Mouse (Mus musculus): ENCODE results near the gene Myo5a. TPM values are rescaled to one million over a fixed set of nuclear protein-coding genes. Genes with fewer than 3 reads are reported as not detected.

Gene Myo5a
- total and polyA plus RNA-seq, 3 experiments: 2.5 to 11.9 (median 9.4) TPM

DNA sequence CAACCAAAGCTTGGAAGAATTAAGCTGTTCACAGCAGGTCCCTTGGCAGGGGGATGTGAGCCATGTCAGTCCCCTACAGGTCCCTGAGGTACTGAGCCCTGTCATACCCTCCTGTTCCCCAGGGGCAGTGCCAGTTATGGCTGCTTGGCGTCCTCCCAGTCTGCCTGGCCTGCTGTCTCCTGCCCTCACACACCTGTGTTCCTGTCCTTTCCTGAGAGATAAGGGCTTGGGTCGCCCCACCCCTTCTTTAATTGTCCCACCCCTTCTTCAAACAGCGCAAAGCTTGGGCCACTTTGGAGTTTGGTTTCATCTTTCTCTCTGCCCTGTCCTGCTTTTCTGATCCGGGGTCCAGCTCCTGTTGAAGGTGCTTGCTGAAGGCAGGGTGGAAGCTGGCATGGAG, 188.0 kb downstream of the Myo5a start:
- H3K27ac ChIP-seq: no peak overlapping the region
- H3K36me3 ChIP-seq (ENCODE audit: control insufficient read depth, insufficient read depth, low read length): no peaks in the 10 kb centered on the region
- H3K4me3 ChIP-seq: no peak overlapping the region
- H3K4me1 ChIP-seq (ENCODE audit: control insufficient read depth, insufficient read depth, low read length): peaks cover 13% of the 10 kb centered on the region
- H3K79me2 ChIP-seq (replicated peaks; ENCODE audit: control insufficient read depth, insufficient read depth, low read length): no peaks in the 10 kb centered on the region
- TF ChIP-seq CTCF (IDR thresholded peaks at IDR 0.05): no peak
- no peak for TF ChIP-seq EP300 (IDR thresholded peaks at IDR 0.05; ENCODE audit: insufficient read depth, low read depth, low read length)
- TF ChIP-seq POLR2A (IDR thresholded peaks at IDR 0.05; ENCODE audit: insufficient read depth, low read depth, low read length): no peak
- H3K9ac ChIP-seq (ENCODE audit: low read depth, low read length): no peak overlapping the region
- WGBS: 80% methylated on average over 4 of the region's 4 CpGs
- intact Hi-C loops (cut with DNase I): no loop called here
- H3K27me3 ChIP-seq (ENCODE audit: control insufficient read depth, insufficient read depth, low read length): no peaks in the 10 kb centered on the region
- no peak for DNase-seq

DNA sequence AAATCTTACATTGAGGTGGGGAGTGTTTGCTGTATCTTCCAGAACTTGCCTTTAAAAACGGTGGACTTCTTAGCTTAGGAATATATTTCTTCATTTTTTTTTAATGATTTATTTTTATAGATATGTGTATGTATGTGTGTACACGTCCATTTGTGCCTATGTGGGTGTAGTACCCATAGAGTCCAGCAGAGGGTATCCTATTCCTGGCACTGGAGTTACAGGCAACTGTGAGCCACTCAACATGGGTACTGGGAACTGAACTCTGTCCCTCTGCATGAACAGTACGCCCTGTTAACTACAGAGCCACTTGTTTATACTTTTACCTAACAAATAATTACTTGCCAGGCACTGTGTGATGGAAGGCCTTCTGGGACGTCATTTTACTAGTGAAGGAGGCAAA, 188.8 kb downstream of the Myo5a start:
- 94% methylated on average over 4 of the region's 4 CpGs for WGBS
- Histone ChIP-seq H3K4me1 (ENCODE audit: control insufficient read depth, insufficient read depth, low read length) (peaks cover 8% of the 10 kb centered on the region), H3K27me3 (ENCODE audit: control insufficient read depth, insufficient read depth, low read length) (no peaks in the 10 kb centered on the region), H3K36me3 (ENCODE audit: control insufficient read depth, insufficient read depth, low read length) (no peaks in the 10 kb centered on the region), H3K27ac (no peak overlapping the region), H3K79me2 (replicated peaks; ENCODE audit: control insufficient read depth, insufficient read depth, low read length) (no peaks in the 10 kb centered on the region), H3K4me3 (no peak overlapping the region), H3K9ac (ENCODE audit: low read depth, low read length) (no peak overlapping the region)
- TF ChIP-seq CTCF (IDR thresholded peaks at IDR 0.05): peak; percentile 51
- no peak for TF ChIP-seq EP300 (IDR thresholded peaks at IDR 0.05; ENCODE audit: insufficient read depth, low read depth, low read length)
- no peak for DNase-seq
- intact Hi-C loops (cut with DNase I): no loop called here

DNA sequence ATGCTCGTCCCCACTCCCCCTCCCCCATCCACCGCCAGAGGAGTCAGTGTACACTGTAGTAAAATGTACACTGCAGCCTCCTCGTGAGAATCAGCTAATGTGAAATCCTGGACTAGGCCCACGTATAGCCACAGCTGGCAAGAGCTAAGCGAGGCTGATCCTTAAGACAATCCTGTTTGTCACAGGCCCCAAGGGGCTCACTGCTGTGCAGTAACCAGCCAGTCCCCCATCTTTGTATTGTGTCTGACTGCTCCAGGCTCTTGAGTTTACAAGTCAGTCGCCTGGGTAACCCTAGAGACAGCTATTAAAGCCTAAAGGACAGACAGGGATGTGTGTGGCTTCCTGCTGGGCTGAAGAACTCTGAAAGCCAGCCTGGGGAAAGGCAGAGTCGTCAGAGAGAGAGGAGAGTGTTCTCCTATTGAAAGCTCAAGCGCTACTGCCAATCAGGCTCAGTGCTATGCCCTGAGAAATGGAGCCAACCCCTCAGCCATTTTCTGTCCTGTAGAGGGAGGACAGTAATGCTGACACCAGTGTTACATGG, 190.6 kb downstream of the Myo5a start:
- H3K27ac ChIP-seq: no peak overlapping the region
- intact Hi-C loops (cut with DNase I): no loop called here
- no peaks in the 10 kb centered on the region for H3K27me3 ChIP-seq (ENCODE audit: control insufficient read depth, insufficient read depth, low read length)
- TF ChIP-seq EP300 (IDR thresholded peaks at IDR 0.05; ENCODE audit: insufficient read depth, low read depth, low read length): no peak
- TF ChIP-seq CTCF (IDR thresholded peaks at IDR 0.05): no peak
- TF ChIP-seq POLR2A (IDR thresholded peaks at IDR 0.05; ENCODE audit: insufficient read depth, low read depth, low read length): no peak
- no peaks in the 10 kb centered on the region for H3K79me2 ChIP-seq (replicated peaks; ENCODE audit: control insufficient read depth, insufficient read depth, low read length)
- WGBS: 37% methylated on average over 8 of the region's 8 CpGs
- H3K4me3 ChIP-seq: no peak overlapping the region
- H3K36me3 ChIP-seq (ENCODE audit: control insufficient read depth, insufficient read depth, low read length): no peaks in the 10 kb centered on the region
- peaks cover 2% of the 10 kb centered on the region; the same call in 1 of the 2 replicates for H3K4me1 ChIP-seq (ENCODE audit: control insufficient read depth, insufficient read depth, low read length)
- no peak for DNase-seq
- no peak overlapping the region for H3K9ac ChIP-seq (ENCODE audit: low read depth, low read length)

DNA sequence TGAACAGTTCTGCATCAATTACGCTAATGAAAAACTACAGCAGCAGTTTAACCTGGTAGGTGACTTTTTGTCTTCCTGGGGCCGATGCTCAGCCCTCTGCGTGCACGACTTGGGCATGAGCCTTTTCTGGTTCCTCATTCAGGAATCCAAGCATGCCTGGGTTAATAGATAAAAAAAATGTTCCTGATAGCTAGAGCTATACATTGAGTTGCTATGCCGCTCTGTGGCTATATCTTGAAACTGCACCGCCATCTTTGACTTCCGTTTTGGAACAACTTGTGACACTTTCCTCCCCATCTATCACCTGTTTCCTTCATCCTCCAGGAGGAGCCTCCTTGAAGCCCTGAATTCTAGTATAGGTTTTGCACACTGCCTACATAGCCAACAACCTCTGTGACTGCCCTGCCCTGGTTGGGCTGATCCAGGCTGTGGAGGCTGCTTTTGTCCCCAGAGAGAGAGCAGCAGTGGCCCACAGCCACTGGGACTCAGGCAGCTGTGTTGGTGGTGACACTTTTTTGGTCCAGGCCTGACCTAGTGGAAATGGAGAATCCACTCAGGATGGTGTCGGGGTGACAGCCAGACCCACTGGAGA, 191.5 kb downstream of the Myo5a start:
- no peak overlapping the region for H3K9ac ChIP-seq (ENCODE audit: low read depth, low read length)
- intact Hi-C loops (cut with DNase I): no loop called here

DNA sequence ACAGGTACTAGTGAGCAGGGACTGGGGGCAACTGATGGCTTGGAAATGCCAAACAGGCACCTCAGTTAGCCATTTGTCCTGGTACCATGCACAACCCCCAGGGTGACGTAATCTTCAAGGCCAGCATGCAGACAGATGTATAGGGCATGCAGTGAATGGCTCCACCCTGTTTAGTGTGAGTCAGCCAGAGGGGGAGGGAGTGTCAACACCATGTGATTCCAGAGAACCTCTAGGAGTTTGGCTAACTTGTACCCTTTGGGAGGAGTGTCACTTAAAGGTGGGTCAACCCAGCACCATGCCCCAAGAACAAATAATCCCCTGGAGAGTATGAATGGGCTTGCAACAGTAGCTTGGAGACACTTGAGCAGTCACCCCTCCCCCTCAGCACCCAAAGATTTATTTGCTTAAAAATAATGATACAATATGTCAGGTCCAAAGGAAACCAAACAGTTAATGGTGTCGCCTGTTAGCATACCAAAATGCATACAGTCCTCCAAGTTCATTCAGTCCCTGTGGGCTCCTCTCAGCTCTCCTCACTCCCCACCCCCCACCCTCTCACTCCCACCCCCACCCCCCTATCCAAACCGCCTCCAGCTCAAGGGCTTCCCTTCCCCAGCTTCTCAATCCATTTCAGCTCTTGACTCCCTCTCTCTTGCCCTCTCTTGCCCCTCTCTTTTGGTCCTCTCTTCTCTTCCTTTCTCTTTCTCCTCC, 193.3 kb downstream of the Myo5a start:
- H3K9ac ChIP-seq (ENCODE audit: low read depth, low read length): no peak overlapping the region
- TF ChIP-seq EP300 (IDR thresholded peaks at IDR 0.05; ENCODE audit: insufficient read depth, low read depth, low read length) (no peak), POLR2A (IDR thresholded peaks at IDR 0.05; ENCODE audit: insufficient read depth, low read depth, low read length) (no peak), CTCF (IDR thresholded peaks at IDR 0.05) (no peak)
- no peaks in the 10 kb centered on the region for H3K27me3 ChIP-seq (ENCODE audit: control insufficient read depth, insufficient read depth, low read length)
- no peaks in the 10 kb centered on the region for H3K36me3 ChIP-seq (ENCODE audit: control insufficient read depth, insufficient read depth, low read length)
- no peak overlapping the region for H3K4me3 ChIP-seq
- no peak for DNase-seq
- H3K4me1 ChIP-seq (ENCODE audit: control insufficient read depth, insufficient read depth, low read length): no peaks in the 10 kb centered on the region
- intact Hi-C loops (cut with DNase I): no loop called here
- H3K27ac ChIP-seq: no peak overlapping the region
- 55% methylated on average over 3 of the region's 3 CpGs for WGBS
- H3K79me2 ChIP-seq (replicated peaks; ENCODE audit: control insufficient read depth, insufficient read depth, low read length): no peaks in the 10 kb centered on the region

More for the DNA sequence above, 191.5 kb downstream of the Myo5a start:
- Histone ChIP-seq H3K27ac (no peak overlapping the region), H3K4me3 (no peak overlapping the region), H3K36me3 (ENCODE audit: control insufficient read depth, insufficient read depth, low read length) (no peaks in the 10 kb centered on the region), H3K27me3 (ENCODE audit: control insufficient read depth, insufficient read depth, low read length) (no peaks in the 10 kb centered on the region), H3K4me1 (ENCODE audit: control insufficient read depth, insufficient read depth, low read length) (peaks cover 2% of the 10 kb centered on the region; the same call in 1 of the 2 replicates), H3K79me2 (replicated peaks; ENCODE audit: control insufficient read depth, insufficient read depth, low read length) (no peaks in the 10 kb centered on the region)
- no peak for DNase-seq
- TF ChIP-seq CTCF (IDR thresholded peaks at IDR 0.05) (peak; percentile 13; the same call in 1 of the 2 replicates), EP300 (IDR thresholded peaks at IDR 0.05; ENCODE audit: insufficient read depth, low read depth, low read length) (no peak)
- WGBS: 58% methylated on average over 8 of the region's 8 CpGs

DNA sequence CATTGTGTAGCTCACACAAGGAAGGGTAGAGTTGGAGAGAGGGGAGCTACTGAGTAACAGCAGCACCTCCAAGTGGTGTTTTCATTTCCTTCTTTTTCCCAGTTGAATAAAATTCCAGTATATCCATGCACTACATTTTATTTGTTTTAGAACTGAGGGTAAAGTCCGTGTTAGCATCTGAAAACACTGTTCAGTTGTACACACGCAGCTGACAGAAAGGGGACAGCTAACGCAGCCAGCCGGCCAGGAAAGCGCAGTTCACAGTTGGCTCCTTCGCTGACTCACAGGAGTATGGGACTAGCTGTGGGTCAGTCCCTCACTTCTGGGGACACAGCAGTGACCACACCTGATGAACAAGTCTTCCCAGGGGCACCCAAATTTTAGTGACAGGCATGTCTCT, 196.3 kb downstream of the Myo5a start:
- intact Hi-C loops (cut with DNase I): no loop called here
- no peak for TF ChIP-seq CTCF (IDR thresholded peaks at IDR 0.05)
- TF ChIP-seq POLR2A (IDR thresholded peaks at IDR 0.05; ENCODE audit: insufficient read depth, low read depth, low read length): no peak
- TF ChIP-seq EP300 (IDR thresholded peaks at IDR 0.05; ENCODE audit: insufficient read depth, low read depth, low read length): no peak
- Histone ChIP-seq H3K4me3 (no peak overlapping the region), H3K9ac (ENCODE audit: low read depth, low read length) (no peak overlapping the region), H3K4me1 (ENCODE audit: control insufficient read depth, insufficient read depth, low read length) (no peaks in the 10 kb centered on the region), H3K79me2 (replicated peaks; ENCODE audit: control insufficient read depth, insufficient read depth, low read length) (no peaks in the 10 kb centered on the region), H3K27me3 (ENCODE audit: control insufficient read depth, insufficient read depth, low read length) (no peaks in the 10 kb centered on the region), H3K36me3 (ENCODE audit: control insufficient read depth, insufficient read depth, low read length) (no peaks in the 10 kb centered on the region), H3K27ac (no peak overlapping the region)
- DNase-seq: no peak
- 78% methylated on average over 6 of the region's 6 CpGs for WGBS

Measured in heart, adult 2 months (tissue).